Mouse (Mus musculus) midbrain, embryonic 10.5 days (tissue): ENCODE measurements at regions not wholly inside any gene's neighbourhood (a gene's known extent, or its start where the extent isn't known, plus 50 kb on each side); places are given as distances from the start of the nearest gene placed in this dataset.
A peak's percentile ranks its signal among the peaks of the same experiment; 100 is the strongest.

ENCODE experiments used
- DNase-seq: peaks from one replicate; pipeline ENCODE4 v3.0.0-alpha.2; 2017; ENCODE audit warnings: low spot score
- H3K27ac ChIP-seq: fragments of 300-500 bp; sonication (generic); replicated peaks from 2 replicates; pipeline ENCODE4 v1.5.1; 2016; ENCODE audit warnings: mild to moderate bottlenecking
- H3K27me3 ChIP-seq: fragments of 300-500 bp; sonication (generic); 2 replicates; pipeline ENCODE4 v1.6.1; 2016; ENCODE audit warnings: low read depth, mild to moderate bottlenecking; ENCODE audit not compliant: poor library complexity, severe bottlenecking
- H3K36me3 ChIP-seq: fragments of 300-500 bp; sonication (generic); 2 replicates; pipeline ENCODE4 v1.6.1; 2016; ENCODE audit warnings: mild to moderate bottlenecking, moderate library complexity
- H3K4me1 ChIP-seq: fragments of 300-500 bp; sonication (generic); 2 replicates; pipeline ENCODE4 v1.6.1; 2016
- H3K4me3 ChIP-seq: fragments of 300-500 bp; sonication (generic); 2 replicates; pipeline ENCODE4 v1.5.1; 2016; ENCODE audit warnings: mild to moderate bottlenecking, moderate library complexity
- H3K9me3 ChIP-seq: fragments of 300-500 bp; sonication (generic); replicated peaks from 2 replicates; pipeline ENCODE4 v1.6.1; 2016; ENCODE audit warnings: mild to moderate bottlenecking
- WGBS: fragments of 180-500 bp; shearing (Covaris S2); methylation state at CpG from one replicate; pipeline ENCODE4 v1.1.7; 2016; 5-methylcytosine and 5-hydroxymethylcytosine counted together

GRCm38 (mm10) chr12:93281816-93282215 is 1432.9 kb upstream of the Sel1l start:
- Histone ChIP-seq H3K27me3 (no peaks in the 10 kb centered on the region), H3K9me3 (no peaks in the 10 kb centered on the region), H3K36me3 (no peaks in the 10 kb centered on the region), H3K27ac (no peak overlapping the region), H3K4me3 (no peak overlapping the region), H3K4me1 (no peaks in the 10 kb centered on the region)
- WGBS = 81% methylated on average over 2 of the region's 2 CpGs
- DNase-seq = no peak

DNA sequence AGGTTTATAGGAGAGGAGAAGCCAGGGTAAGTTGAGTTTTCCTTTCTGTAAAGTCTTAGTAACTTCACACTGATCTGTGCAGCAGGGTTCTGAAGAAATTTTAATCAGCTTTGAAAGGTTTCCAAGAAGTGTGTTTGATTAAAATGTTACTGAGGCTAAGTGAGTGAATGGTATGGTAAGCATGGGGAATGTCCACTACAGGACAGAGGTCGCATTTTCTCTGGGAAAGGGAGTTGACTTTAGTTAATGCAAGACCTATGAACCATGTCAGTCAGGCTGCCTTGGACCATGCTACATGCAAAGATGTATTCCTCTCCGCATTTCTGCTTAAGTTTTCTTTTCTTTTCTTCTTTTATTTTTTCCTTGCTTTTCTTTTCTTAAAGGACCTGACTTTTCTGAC is 1424.7 kb upstream of the Sel1l start:
- H3K9me3 ChIP-seq = no peaks in the 10 kb centered on the region
- H3K27ac ChIP-seq = no peak overlapping the region
- no peak overlapping the region for H3K4me3 ChIP-seq
- WGBS = 80% methylated on average over 2 of the region's 2 CpGs
- no peaks in the 10 kb centered on the region for H3K4me1 ChIP-seq
- no peak for DNase-seq
- no peaks in the 10 kb centered on the region for H3K27me3 ChIP-seq
- no peaks in the 10 kb centered on the region for H3K36me3 ChIP-seq

DNA sequence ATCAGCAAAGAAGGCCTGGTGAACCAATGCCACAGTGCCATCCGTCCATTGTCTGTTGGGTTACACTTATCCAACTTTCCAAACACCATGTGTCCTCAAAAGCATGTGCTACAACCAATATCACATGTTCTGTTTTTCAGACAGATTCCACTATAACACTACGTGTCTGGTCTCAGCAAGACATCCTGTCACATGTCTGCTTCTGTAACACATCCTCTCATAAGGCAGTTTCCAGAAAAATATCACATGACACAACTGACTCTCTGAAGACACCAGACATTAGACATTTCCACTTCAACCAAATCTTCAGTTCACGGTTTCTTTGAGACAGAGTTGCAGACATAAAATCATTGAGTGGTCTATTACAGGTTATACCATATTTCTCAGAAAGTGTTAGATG is 1381.3 kb upstream of the Sel1l start:
- Histone ChIP-seq H3K27me3 (no peaks in the 10 kb centered on the region), H3K27ac (no peak overlapping the region), H3K36me3 (no peaks in the 10 kb centered on the region), H3K4me1 (no peaks in the 10 kb centered on the region), H3K9me3 (no peaks in the 10 kb centered on the region), H3K4me3 (no peak overlapping the region)
- DNase-seq = no peak
- 88% methylated on average over 3 of the region's 3 CpGs for WGBS

GRCm38 (mm10) chr12:93226826-93227225 is 1377.9 kb upstream of the Sel1l start:
- WGBS = 98% methylated on average over 1 of the region's 1 CpGs
- DNase-seq = no peak

GRCm38 (mm10) chr12:93221179-93221922 is 1372.4 kb upstream of the Sel1l start:
- H3K4me1 ChIP-seq = no peaks in the 10 kb centered on the region
- no peaks in the 10 kb centered on the region for H3K9me3 ChIP-seq
- no peaks in the 10 kb centered on the region for H3K36me3 ChIP-seq
- no peak overlapping the region for H3K27ac ChIP-seq
- H3K4me3 ChIP-seq = no peak overlapping the region
- 87% methylated on average over 6 of the region's 6 CpGs for WGBS
- no peak for DNase-seq
- no peaks in the 10 kb centered on the region for H3K27me3 ChIP-seq

More at GRCm38 (mm10) chr12:93226826-93227225, 1377.9 kb upstream of the Sel1l start:
- Histone ChIP-seq H3K4me3 (no peak overlapping the region), H3K36me3 (no peaks in the 10 kb centered on the region), H3K4me1 (no peaks in the 10 kb centered on the region), H3K27ac (no peak overlapping the region), H3K9me3 (no peaks in the 10 kb centered on the region), H3K27me3 (no peaks in the 10 kb centered on the region)

DNA sequence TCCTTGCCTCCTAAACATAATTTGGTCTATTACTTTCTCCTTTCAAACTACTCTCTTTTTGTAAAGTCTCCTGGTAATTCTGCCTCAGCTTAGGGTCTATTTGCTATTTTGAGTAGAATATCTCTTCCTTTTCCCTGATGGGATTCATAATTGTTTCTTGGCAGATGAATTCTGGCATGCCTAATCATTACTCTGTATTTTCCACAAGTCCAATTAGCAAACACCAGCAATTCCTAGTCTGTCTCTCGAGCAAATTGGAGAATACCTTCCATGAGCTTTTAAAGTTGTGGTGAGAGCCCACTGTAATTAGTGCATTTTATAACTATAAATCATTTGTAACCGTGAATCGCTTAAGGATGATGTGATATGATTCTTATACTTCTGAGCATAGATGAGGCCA is 1358.6 kb upstream of the Sel1l start:
- 89% methylated on average over 3 of the region's 3 CpGs for WGBS
- no peaks in the 10 kb centered on the region; the same call in 1 of the 2 replicates for H3K9me3 ChIP-seq
- no peaks in the 10 kb centered on the region for H3K27me3 ChIP-seq
- H3K4me3 ChIP-seq = no peak overlapping the region
- H3K36me3 ChIP-seq = no peaks in the 10 kb centered on the region
- no peak for DNase-seq
- H3K27ac ChIP-seq = no peak overlapping the region
- H3K4me1 ChIP-seq = no peaks in the 10 kb centered on the region

DNA sequence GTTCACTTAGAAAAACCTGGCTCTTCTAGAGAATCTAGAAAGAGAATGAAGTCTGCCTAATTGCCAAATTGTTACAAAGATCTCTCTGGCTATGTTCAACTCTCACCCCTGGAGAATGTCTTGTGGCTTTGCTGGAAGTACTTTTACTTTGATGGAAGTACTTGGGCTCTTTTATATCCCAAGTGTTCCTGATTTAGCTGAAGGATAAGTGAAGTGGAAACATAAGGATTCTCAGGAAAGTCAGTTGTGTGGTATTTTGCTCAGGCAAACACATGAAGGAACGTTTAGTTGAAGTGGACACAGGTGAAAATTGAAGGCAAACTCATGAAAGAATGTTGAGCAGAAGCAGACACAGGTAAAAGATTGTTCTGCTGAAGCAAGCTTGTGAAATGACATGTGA is 1340.0 kb upstream of the Sel1l start:
- no peak overlapping the region for H3K4me3 ChIP-seq
- H3K9me3 ChIP-seq = no peaks in the 10 kb centered on the region
- WGBS = 78% methylated on average over 1 of the region's 1 CpGs
- H3K36me3 ChIP-seq = no peaks in the 10 kb centered on the region
- no peaks in the 10 kb centered on the region for H3K27me3 ChIP-seq
- no peak for DNase-seq
- no peaks in the 10 kb centered on the region for H3K4me1 ChIP-seq
- no peak overlapping the region for H3K27ac ChIP-seq

DNA sequence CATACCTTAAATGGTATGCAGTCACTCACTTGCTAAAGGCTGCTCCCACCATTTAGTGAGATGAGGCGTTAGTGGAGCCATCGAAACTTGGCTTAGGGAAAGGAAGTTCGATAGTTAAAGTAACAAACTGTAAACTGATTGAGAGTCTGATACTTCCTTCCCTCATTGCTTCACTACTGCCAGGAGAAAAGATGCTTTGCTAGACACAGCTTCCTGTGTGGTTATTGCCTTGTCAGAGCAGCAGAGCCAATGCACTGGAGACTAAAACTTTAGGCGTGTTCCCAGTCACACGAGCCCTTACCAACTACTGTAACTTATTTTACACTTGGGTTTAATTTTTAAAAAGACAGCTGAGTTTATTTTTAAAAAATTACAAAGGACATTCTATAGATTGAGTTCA is 1324.8 kb upstream of the Sel1l start:
- H3K36me3 ChIP-seq = no peaks in the 10 kb centered on the region
- H3K4me1 ChIP-seq = no peaks in the 10 kb centered on the region
- no peak overlapping the region for H3K4me3 ChIP-seq
- H3K27me3 ChIP-seq = no peaks in the 10 kb centered on the region
- no peaks in the 10 kb centered on the region for H3K9me3 ChIP-seq
- DNase-seq = no peak
- H3K27ac ChIP-seq = no peak overlapping the region
- WGBS = 91% methylated on average over 5 of the region's 5 CpGs

- no peak for DNase-seq
- no peaks in the 10 kb centered on the region for H3K9me3 ChIP-seq
- WGBS = 91% methylated on average over 4 of the region's 4 CpGs
- no peak overlapping the region for H3K4me3 ChIP-seq
- no peaks in the 10 kb centered on the region for H3K36me3 ChIP-seq
- no peak overlapping the region for H3K27ac ChIP-seq
- H3K4me1 ChIP-seq = no peaks in the 10 kb centered on the region
- H3K27me3 ChIP-seq = no peaks in the 10 kb centered on the region
Observed at GRCm38 (mm10) chr12:93160252-93160651, 1311.3 kb upstream of the Sel1l start.

- Histone ChIP-seq H3K36me3 (no peaks in the 10 kb centered on the region), H3K4me1 (no peaks in the 10 kb centered on the region), H3K9me3 (no peaks in the 10 kb centered on the region), H3K4me3 (no peak overlapping the region), H3K27me3 (no peaks in the 10 kb centered on the region), H3K27ac (no peak overlapping the region)
- 58% methylated on average over 6 of the region's 6 CpGs for WGBS
- peak; percentile 35 for DNase-seq
Observed at GRCm38 (mm10) chr12:93152618-93153245, 1303.8 kb upstream of the Sel1l start.

- Histone ChIP-seq H3K27me3 (no peaks in the 10 kb centered on the region), H3K27ac (no peak overlapping the region)
- WGBS = 77% methylated on average over 7 of the region's 7 CpGs
Observed at GRCm38 (mm10) chr12:93151530-93151929, 1302.6 kb upstream of the Sel1l start.

GRCm38 (mm10) chr12:93142265-93142664 is 1293.3 kb upstream of the Sel1l start:
- Histone ChIP-seq H3K36me3 (no peaks in the 10 kb centered on the region), H3K4me3 (no peak overlapping the region), H3K9me3 (no peaks in the 10 kb centered on the region), H3K27me3 (no peaks in the 10 kb centered on the region), H3K27ac (no peak overlapping the region), H3K4me1 (no peaks in the 10 kb centered on the region)
- 75% methylated on average over 3 of the region's 3 CpGs for WGBS
- DNase-seq = no peak

More at GRCm38 (mm10) chr12:93151530-93151929, 1302.6 kb upstream of the Sel1l start:
- H3K36me3 ChIP-seq = no peaks in the 10 kb centered on the region
- H3K9me3 ChIP-seq = no peaks in the 10 kb centered on the region
- DNase-seq = no peak
- no peaks in the 10 kb centered on the region for H3K4me1 ChIP-seq
- no peak overlapping the region for H3K4me3 ChIP-seq

- Histone ChIP-seq H3K27me3 (no peaks in the 10 kb centered on the region), H3K36me3 (no peaks in the 10 kb centered on the region), H3K4me1 (no peaks in the 10 kb centered on the region), H3K4me3 (no peak overlapping the region), H3K27ac (no peak overlapping the region), H3K9me3 (no peaks in the 10 kb centered on the region)
- no peak for DNase-seq
- WGBS = 83% methylated on average over 5 of the region's 5 CpGs
Observed at GRCm38 (mm10) chr12:93136395-93136794, 1287.4 kb upstream of the Sel1l start.
